Mouse (Mus musculus): ENCODE measurements around the gene Olfr437. TPM values are rescaled to one million over a fixed set of nuclear protein-coding genes. Genes with fewer than 3 reads are reported as not detected.

The Olfr437 gene
- polyA plus RNA-seq, 1 experiment from 2014 or later = not detected

Other genes starting within 250 kb of the Olfr437 start
- gene Olfr446, start 241.9 kb upstream of the Olfr437 start, polyA plus RNA-seq (2015; fragmentation: Nextera tagmentation; extraction: Ambion mirVana) = not detected in 2 replicates
- not detected in 2 replicates for gene Olfr444, start 214.2 kb upstream of the Olfr437 start, polyA plus RNA-seq (2015; fragmentation: Nextera tagmentation; extraction: Ambion mirVana)
- gene Olfr441, start 56.9 kb upstream of the Olfr437 start, polyA plus RNA-seq (2015; fragmentation: Nextera tagmentation; extraction: Ambion mirVana) = not detected in 2 replicates
- gene Olfr237-ps1, start 16.7 kb upstream of the Olfr437 start, polyA plus RNA-seq (2015; fragmentation: Nextera tagmentation; extraction: Ambion mirVana) = not detected in 2 replicates
- not detected in 2 replicates for gene Olfr13, start 8.9 kb downstream of the Olfr437 start, polyA plus RNA-seq (2015; fragmentation: Nextera tagmentation; extraction: Ambion mirVana)
- gene Olfr435, start 33.9 kb downstream of the Olfr437 start, polyA plus RNA-seq (2015; fragmentation: Nextera tagmentation; extraction: Ambion mirVana) = not detected in 2 replicates
- gene Olfr434, start 49.7 kb downstream of the Olfr437 start, polyA plus RNA-seq (2015; fragmentation: Nextera tagmentation; extraction: Ambion mirVana) = not detected in 2 replicates
- not detected in 2 replicates for gene Olfr47, start 68.2 kb downstream of the Olfr437 start, polyA plus RNA-seq (2015; fragmentation: Nextera tagmentation; extraction: Ambion mirVana)
- 18.4 and 19.2 TPM in 2 replicates for gene Arhgef5, start 102.3 kb downstream of the Olfr437 start, polyA plus RNA-seq (2015; fragmentation: Nextera tagmentation; extraction: Ambion mirVana)
- not detected in 2 replicates for gene Nobox, start 146.3 kb downstream of the Olfr437 start, polyA plus RNA-seq (2015; fragmentation: Nextera tagmentation; extraction: Ambion mirVana)